Mouse (Mus musculus) limb, embryonic 15.5 days (tissue): Measurements from ENCODE around the gene Golph3. TPM values are rescaled to one million over a fixed set of nuclear protein-coding genes. Genes with fewer than 3 reads are reported as not detected.

Experiments
- ATAC-seq: fragments of 200-750 bp; cut with Nextera tagmentation; 2 replicates; pipeline ENCODE4 v1.8.0; 2017; ENCODE audit warnings: low read depth, moderate TSS enrichment; ENCODE audit not compliant: insufficient number of reproducible peaks, low FRiP score, low TSS enrichment
- H3K27ac ChIP-seq: fragments of 300-500 bp; sonication (generic); 2 replicates; pipeline ENCODE4 v1.5.1; 2015; ENCODE audit warnings: moderate library complexity, mild to moderate bottlenecking, inconsistent platforms
- H3K27me3 ChIP-seq: fragments of 300-500 bp; sonication (generic); 2 replicates; pipeline ENCODE4 v1.6.1; 2015; ENCODE audit warnings: inconsistent platforms
- H3K36me3 ChIP-seq: fragments of 300-500 bp; sonication (generic); 2 replicates; pipeline ENCODE4 v1.6.1; 2015; ENCODE audit warnings: inconsistent platforms
- H3K4me1 ChIP-seq: fragments of 300-500 bp; sonication (generic); 2 replicates; pipeline ENCODE4 v1.6.1; 2015; ENCODE audit warnings: inconsistent platforms
- H3K4me2 ChIP-seq: fragments of 300-500 bp; sonication (generic); 2 replicates; pipeline ENCODE4 v1.6.1; 2015; ENCODE audit warnings: mild to moderate bottlenecking, inconsistent platforms
- H3K4me3 ChIP-seq: fragments of 300-500 bp; sonication (generic); 2 replicates; pipeline ENCODE4 v1.5.1; 2015; ENCODE audit warnings: mild to moderate bottlenecking, inconsistent platforms
- H3K9ac ChIP-seq: fragments of 300-500 bp; sonication (generic); 2 replicates; pipeline ENCODE4 v1.6.1; 2015; ENCODE audit warnings: inconsistent platforms
- H3K9me3 ChIP-seq: fragments of 300-500 bp; sonication (generic); 2 replicates; pipeline ENCODE4 v1.6.1; 2016; ENCODE audit warnings: inconsistent platforms
- WGBS: fragments of 180-500 bp; shearing (Covaris S2); methylation state at CpG from one replicate; pipeline ENCODE4 v1.1.7; 2015; 5-methylcytosine and 5-hydroxymethylcytosine counted together
- polyA plus RNA-seq: library from polyadenylated mRNA; unstranded; fragments of >200 nt; fragmentation: Nextera tagmentation; extraction: Ambion mirVana; gene quantifications from 2 replicates; pipeline ENCODE4 v1.2.1, GENCODE M21; 2015

Golph3 gene
- polyA plus RNA-seq, 1 experiment from 2014 or later = 87.2 TPM

- no peaks in the 10 kb centered on the region for H3K36me3 ChIP-seq
- peak overlapping the region; percentile 70 for H3K4me2 ChIP-seq
- peak overlapping the region; percentile 75 for H3K9ac ChIP-seq
- H3K27ac ChIP-seq = peak overlapping the region; percentile 91
- 3% methylated on average over 22 of the region's 22 CpGs for WGBS
- H3K4me1 ChIP-seq = peaks cover 6% of the 10 kb centered on the region
- H3K27me3 ChIP-seq = peaks cover 4% of the 10 kb centered on the region; the same call in 1 of the 2 replicates
- peak overlapping the region; percentile 98 for H3K4me3 ChIP-seq
- ATAC-seq = no peak
- H3K9me3 ChIP-seq = no peaks in the 10 kb centered on the region
Measured at GRCm38 (mm10) chr15:12320441-12321090, 684 bp upstream of the Golph3 start.

GRCm38 (mm10) chr15:12321788-12322621 lies 755 bp downstream of the Golph3 start, which contains the start of gene 1810049J17Rik:
TSS of gene 1810049J17Rik (minus strand) at chr15:12321899.
- Histone ChIP-seq H3K27me3 (peaks cover 4% of the 10 kb centered on the region; the same call in 1 of the 2 replicates), H3K4me1 (peaks cover 8% of the 10 kb centered on the region), H3K9me3 (no peaks in the 10 kb centered on the region), H3K4me3 (peak within 1 kb of the TSS; percentile 98), H3K9ac (peak within 1 kb of the TSS; percentile 89), H3K4me2 (peak within 1 kb of the TSS; percentile 70), H3K27ac (peak within 1 kb of the TSS; percentile 91), H3K36me3 (no peaks in the 10 kb centered on the region)
- no peak for ATAC-seq
- WGBS = under 1% methylated on average over 67 of the region's 70 CpGs

- Histone ChIP-seq H3K9ac (peak overlapping the region; percentile 89; the same call in 1 of the 2 replicates), H3K27me3 (peaks cover 4% of the 10 kb centered on the region; the same call in 1 of the 2 replicates), H3K4me1 (peaks cover 8% of the 10 kb centered on the region), H3K27ac (peak overlapping the region; percentile 91; the same call in 1 of the 2 replicates), H3K4me2 (peak overlapping the region; percentile 70), H3K4me3 (peak overlapping the region; percentile 98), H3K36me3 (no peaks in the 10 kb centered on the region; the same call in 1 of the 2 replicates), H3K9me3 (no peaks in the 10 kb centered on the region)
- 5% methylated on average over 9 of the region's 9 CpGs for WGBS
- ATAC-seq = no peak
Measured at GRCm38 (mm10) chr15:12322676-12323402, 1.6 kb downstream of the Golph3 start.

GRCm38 (mm10) chr15:12324326-12324725 lies 3.1 kb downstream of the Golph3 start:
- ATAC-seq = no peak
- Histone ChIP-seq H3K9me3 (no peaks in the 10 kb centered on the region), H3K4me1 (peaks cover 8% of the 10 kb centered on the region), H3K4me3 (no peak overlapping the region; the same call in 1 of the 2 replicates), H3K36me3 (no peaks in the 10 kb centered on the region; the same call in 1 of the 2 replicates), H3K4me2 (no peak overlapping the region; the same call in 1 of the 2 replicates), H3K9ac (no peak overlapping the region), H3K27me3 (no peaks in the 10 kb centered on the region), H3K27ac (no peak overlapping the region)
- WGBS = 93% methylated on average over 1 of the region's 1 CpGs

- no peaks in the 10 kb centered on the region for H3K27me3 ChIP-seq
- peaks cover 5% of the 10 kb centered on the region; the same call in 1 of the 2 replicates for H3K4me1 ChIP-seq
- H3K4me3 ChIP-seq = no peak overlapping the region
- 79% methylated on average over 3 of the region's 3 CpGs for WGBS
- ATAC-seq = no peak
- H3K4me2 ChIP-seq = no peak overlapping the region
- no peak overlapping the region for H3K9ac ChIP-seq
- no peaks in the 10 kb centered on the region for H3K9me3 ChIP-seq
- no peaks in the 10 kb centered on the region; the same call in 1 of the 2 replicates for H3K36me3 ChIP-seq
- H3K27ac ChIP-seq = peak overlapping the region; percentile 47; the same call in 1 of the 2 replicates
Measured at GRCm38 (mm10) chr15:12330389-12330788, 9.1 kb downstream of the Golph3 start.

GRCm38 (mm10) chr15:12330892-12331291 lies 9.6 kb downstream of the Golph3 start:
- Histone ChIP-seq H3K9me3 (no peaks in the 10 kb centered on the region), H3K27me3 (no peaks in the 10 kb centered on the region), H3K9ac (no peak overlapping the region), H3K4me3 (no peak overlapping the region), H3K36me3 (no peaks in the 10 kb centered on the region; the same call in 1 of the 2 replicates), H3K27ac (no peak overlapping the region), H3K4me2 (no peak overlapping the region), H3K4me1 (peaks cover 5% of the 10 kb centered on the region; the same call in 1 of the 2 replicates)
- ATAC-seq = no peak

GRCm38 (mm10) chr15:12331300-12331699 lies 10.1 kb downstream of the Golph3 start:
- no peak overlapping the region for H3K9ac ChIP-seq
- 51% methylated on average over 1 of the region's 1 CpGs for WGBS
- peaks cover 4% of the 10 kb centered on the region; the same call in 1 of the 2 replicates for H3K4me1 ChIP-seq
- H3K4me3 ChIP-seq = no peak overlapping the region
- ATAC-seq = no peak
- no peaks in the 10 kb centered on the region for H3K9me3 ChIP-seq
- H3K4me2 ChIP-seq = no peak overlapping the region
- no peaks in the 10 kb centered on the region; the same call in 1 of the 2 replicates for H3K36me3 ChIP-seq
- no peaks in the 10 kb centered on the region for H3K27me3 ChIP-seq
- no peak overlapping the region for H3K27ac ChIP-seq

GRCm38 (mm10) chr15:12334381-12334780 lies 13.1 kb downstream of the Golph3 start:
- Histone ChIP-seq H3K9ac (no peak overlapping the region), H3K36me3 (no peaks in the 10 kb centered on the region), H3K27me3 (no peaks in the 10 kb centered on the region), H3K9me3 (no peaks in the 10 kb centered on the region), H3K27ac (no peak overlapping the region), H3K4me3 (no peak overlapping the region), H3K4me2 (no peak overlapping the region), H3K4me1 (peaks cover 3% of the 10 kb centered on the region; the same call in 1 of the 2 replicates)
- WGBS = 84% methylated on average over 4 of the region's 4 CpGs
- ATAC-seq = no peak

GRCm38 (mm10) chr15:12337030-12337778 lies 16.0 kb downstream of the Golph3 start:
- Histone ChIP-seq H3K27ac (no peak overlapping the region), H3K4me1 (peaks cover 2% of the 10 kb centered on the region; the same call in 1 of the 2 replicates), H3K9ac (no peak overlapping the region), H3K4me3 (no peak overlapping the region), H3K9me3 (no peaks in the 10 kb centered on the region), H3K4me2 (no peak overlapping the region), H3K27me3 (no peaks in the 10 kb centered on the region), H3K36me3 (peaks cover 4% of the 10 kb centered on the region; the same call in 1 of the 2 replicates)
- ATAC-seq = no peak
- 85% methylated on average over 4 of the region's 4 CpGs for WGBS

- WGBS = 51% methylated on average over 3 of the region's 3 CpGs
- no peak overlapping the region for H3K27ac ChIP-seq
- H3K4me3 ChIP-seq = no peak overlapping the region
- H3K4me2 ChIP-seq = no peak overlapping the region
- H3K36me3 ChIP-seq = peaks cover 4% of the 10 kb centered on the region; the same call in 1 of the 2 replicates
- ATAC-seq = no peak
- H3K4me1 ChIP-seq = peaks cover 2% of the 10 kb centered on the region; the same call in 1 of the 2 replicates
- no peaks in the 10 kb centered on the region for H3K27me3 ChIP-seq
- no peaks in the 10 kb centered on the region for H3K9me3 ChIP-seq
- no peak overlapping the region for H3K9ac ChIP-seq
Measured at GRCm38 (mm10) chr15:12337779-12338137, 16.5 kb downstream of the Golph3 start.
